Mouse (Mus musculus) kidney, adult 2 months (tissue): ENCODE measurements around the gene Carmil2. TPM values are rescaled to one million over a fixed set of nuclear protein-coding genes. Genes with fewer than 3 reads are reported as not detected.

Source experiments
- DNase-seq: peaks from one replicate; pipeline ENCODE4 v3.0.0; 2021
- H3K27ac ChIP-seq: fragments of 200-500 bp; 2 replicates; pipeline ENCODE4 v1.5.1; 2012; ENCODE audit warnings: low read depth, low read length, control low read depth, inconsistent platforms; ENCODE audit not compliant: insufficient read depth
- H3K27me3 ChIP-seq: fragments of 200-500 bp; replicated peaks from 2 replicates; pipeline ENCODE4 v1.6.1; 2012; ENCODE audit warnings: mild to moderate bottlenecking, moderate library complexity, low read length, inconsistent platforms; ENCODE audit not compliant: control insufficient read depth, insufficient read depth
- H3K36me3 ChIP-seq: fragments of 200-500 bp; 2 replicates; pipeline ENCODE4 v1.6.1; 2012; ENCODE audit warnings: mild to moderate bottlenecking, moderate library complexity, low read length, inconsistent platforms; ENCODE audit not compliant: control insufficient read depth, insufficient read depth
- H3K4me1 ChIP-seq: fragments of 200-500 bp; 2 replicates; pipeline ENCODE4 v1.6.1; 2011; ENCODE audit warnings: low read length; ENCODE audit not compliant: control insufficient read depth, insufficient read depth
- H3K4me3 ChIP-seq: fragments of 200-500 bp; 2 replicates; pipeline ENCODE4 v1.5.1; 2011; ENCODE audit warnings: mild to moderate bottlenecking, low read depth, low read length, control low read depth; ENCODE audit not compliant: insufficient read depth
- CTCF ChIP-seq: fragments of 200-500 bp; conservative IDR thresholded peaks from 2 replicates; pipeline ENCODE4 v1.5.1; 2011; ENCODE audit warnings: low read depth, mild to moderate bottlenecking, control low read depth, low read length, moderate library complexity, mixed read lengths; ENCODE audit not compliant: insufficient read depth, insufficient read length
- POLR2A ChIP-seq: fragments of 200-500 bp; IDR thresholded peaks from one replicate; pipeline ENCODE4 v1.6.1; 2011; ENCODE audit warnings: low read depth, low read length, control low read depth
- WGBS: fragments of 180-500 bp; shearing (Covaris S2); methylation state at CpG from one replicate; pipeline ENCODE4 v1.1.7; 2018; 5-methylcytosine and 5-hydroxymethylcytosine counted together
- polyA plus RNA-seq: library from polyadenylated mRNA; depleted of rRNA; stranded (reverse); fragments of >200 nt; gene quantifications from 2 replicates; pipeline ENCODE4 v1.2.3, GENCODE M21; 2012

The Carmil2 gene
- polyA plus RNA-seq, 1 experiment: 2.7 TPM

DNA sequence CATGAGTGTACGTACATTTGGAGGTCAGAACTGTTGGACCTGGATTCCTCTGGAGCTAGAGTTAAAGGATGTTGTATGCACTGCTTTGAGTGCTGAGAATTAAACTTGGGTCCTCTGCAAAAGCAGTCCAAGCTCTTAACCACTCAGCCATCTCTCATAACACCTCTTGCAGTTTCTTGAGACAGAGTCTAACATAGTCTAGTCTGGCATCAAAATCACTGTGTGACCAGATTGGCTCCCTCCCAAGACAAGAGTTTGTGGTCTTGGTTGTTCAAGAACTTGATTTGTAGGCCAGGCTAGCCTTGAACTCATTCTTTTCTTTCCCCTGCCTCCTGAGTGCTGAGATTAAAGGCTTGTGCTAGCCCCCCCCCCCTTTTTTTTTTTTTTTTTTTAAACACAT is 37.1 kb upstream of the Carmil2 start:
- Histone ChIP-seq H3K27me3 (no peaks in the 10 kb centered on the region), H3K27ac (no peak overlapping the region), H3K4me3 (no peak overlapping the region), H3K36me3 (no peaks in the 10 kb centered on the region; the same call in 1 of the 2 replicates), H3K4me1 (peaks cover 13% of the 10 kb centered on the region)
- 90% methylated on average over 1 of the region's 1 CpGs for WGBS
- TF ChIP-seq POLR2A (no peak), CTCF (no peak)
- no peak for DNase-seq

DNA sequence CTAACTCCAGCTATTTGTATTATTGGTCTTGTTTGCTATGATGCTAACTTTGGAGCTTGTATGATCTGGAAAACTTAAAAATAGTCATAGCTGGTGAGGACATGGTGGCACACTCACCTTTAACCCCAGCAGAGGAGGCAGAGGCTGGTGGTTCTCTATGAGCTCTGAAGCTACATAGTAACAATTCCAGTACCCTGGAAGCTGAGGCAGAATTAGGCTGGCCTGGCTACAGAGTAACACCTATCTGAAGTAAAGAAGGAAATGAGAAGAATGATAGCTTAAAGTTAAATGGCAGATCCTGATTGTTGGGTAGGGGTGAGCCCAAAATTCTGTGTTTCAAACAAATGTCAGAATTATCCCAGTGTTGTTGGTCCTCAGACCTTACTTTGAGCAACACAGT is 28.4 kb upstream of the Carmil2 start:
- DNase-seq: no peak
- Histone ChIP-seq H3K4me1 (no peaks in the 10 kb centered on the region), H3K4me3 (no peak overlapping the region), H3K27ac (no peak overlapping the region), H3K36me3 (no peaks in the 10 kb centered on the region), H3K27me3 (no peaks in the 10 kb centered on the region)
- TF ChIP-seq CTCF: no peak
- no peak for TF ChIP-seq POLR2A

- H3K27ac ChIP-seq: no peak overlapping the region
- TF ChIP-seq CTCF (peak; percentile 33; the same call in 1 of the 2 replicates), POLR2A (no peak)
- no peak overlapping the region for H3K4me3 ChIP-seq
- no peaks in the 10 kb centered on the region; the same call in 1 of the 2 replicates for H3K36me3 ChIP-seq
- H3K27me3 ChIP-seq: no peaks in the 10 kb centered on the region
- WGBS: 58% methylated on average over 3 of the region's 3 CpGs
- no peaks in the 10 kb centered on the region for H3K4me1 ChIP-seq
- peak; percentile 50 for DNase-seq
Measured at GRCm38 (mm10) chr8:105661167-105661566, 24.9 kb upstream of the Carmil2 start.

DNA sequence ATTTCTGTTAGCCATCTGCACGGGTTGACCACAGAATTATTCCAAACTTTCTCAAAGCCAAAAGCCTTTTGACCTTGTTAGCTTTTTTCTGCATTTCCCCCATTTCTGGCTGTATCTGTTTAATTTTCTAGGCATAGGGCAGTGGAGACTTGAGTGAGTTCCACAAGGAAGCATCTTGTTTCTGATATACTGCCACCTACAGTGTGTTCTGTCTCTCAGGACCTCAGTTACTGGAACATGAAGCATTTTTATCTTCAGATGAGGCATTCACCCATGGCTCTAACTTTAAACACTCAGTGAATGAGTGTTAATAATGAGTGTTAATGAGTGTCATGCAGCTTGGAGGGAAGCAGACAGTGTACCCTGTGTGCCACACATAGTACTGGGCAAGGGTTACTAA is 8.2 kb upstream of the Carmil2 start:
- no peak for DNase-seq
- TF ChIP-seq CTCF: no peak
- no peak for TF ChIP-seq POLR2A
- Histone ChIP-seq H3K36me3 (peaks cover 12% of the 10 kb centered on the region), H3K27ac (no peak overlapping the region), H3K4me3 (no peak overlapping the region), H3K4me1 (no peaks in the 10 kb centered on the region), H3K27me3 (no peaks in the 10 kb centered on the region)
- WGBS: 57% methylated on average over 1 of the region's 1 CpGs

DNA sequence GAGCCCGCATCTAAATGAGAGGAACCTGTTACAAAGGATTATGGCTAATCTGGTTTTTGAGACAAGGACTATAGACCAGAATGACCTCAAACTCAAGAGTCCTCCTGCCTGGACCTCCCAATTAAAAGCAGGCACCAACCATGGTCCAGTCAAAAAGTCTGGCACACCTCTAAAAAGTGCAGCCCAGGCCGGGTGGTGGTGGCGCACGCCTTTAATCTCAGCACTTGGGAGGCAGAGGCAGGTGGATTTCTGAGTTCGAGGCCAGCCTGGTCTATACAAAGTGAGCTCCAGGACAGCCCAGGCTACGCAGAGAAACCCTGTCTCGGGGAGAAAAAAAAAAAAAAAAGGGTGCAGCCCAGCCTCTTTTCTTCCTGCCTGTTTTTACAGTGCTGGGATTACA is 749 bp upstream of the Carmil2 start:
- 76% methylated on average over 7 of the region's 7 CpGs for WGBS

GRCm38 (mm10) chr8:105686551-105686950 is 477 bp downstream of the Carmil2 start:
- no peak overlapping the region for H3K27ac ChIP-seq
- no peak for TF ChIP-seq CTCF
- no peak for TF ChIP-seq POLR2A
- DNase-seq: no peak
- WGBS: 64% methylated on average over 6 of the region's 6 CpGs
- H3K4me3 ChIP-seq: no peak overlapping the region
- H3K4me1 ChIP-seq: no peaks in the 10 kb centered on the region
- no peaks in the 10 kb centered on the region for H3K36me3 ChIP-seq
- no peaks in the 10 kb centered on the region for H3K27me3 ChIP-seq

More for the DNA sequence above, 749 bp upstream of the Carmil2 start:
- H3K4me3 ChIP-seq: no peak overlapping the region
- no peak for TF ChIP-seq CTCF
- no peak for TF ChIP-seq POLR2A
- no peaks in the 10 kb centered on the region for H3K27me3 ChIP-seq
- DNase-seq: no peak
- H3K36me3 ChIP-seq: peaks cover 3% of the 10 kb centered on the region; the same call in 1 of the 2 replicates
- no peak overlapping the region for H3K27ac ChIP-seq
- no peaks in the 10 kb centered on the region for H3K4me1 ChIP-seq

DNA sequence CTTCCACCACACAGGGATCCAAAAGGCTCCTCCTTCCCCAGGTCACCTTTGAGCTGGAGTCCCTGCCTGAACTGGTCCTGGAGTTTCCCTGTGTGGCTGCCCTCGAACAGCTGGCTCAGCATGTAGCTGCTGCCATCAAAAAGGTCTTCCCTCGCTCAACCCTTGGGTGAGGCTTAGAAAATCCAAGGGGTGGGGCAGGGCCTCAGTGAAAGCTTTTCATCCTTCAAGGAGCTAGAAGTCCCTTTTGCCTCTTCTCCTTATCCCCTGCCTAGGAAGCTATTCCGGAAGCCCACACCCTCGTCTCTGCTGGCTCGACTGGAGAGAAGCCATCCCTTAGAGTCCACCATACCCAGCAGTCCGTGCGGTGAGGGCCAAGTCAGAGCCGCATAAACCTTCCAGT is 1.4 kb downstream of the Carmil2 start:
- no peak overlapping the region for H3K4me3 ChIP-seq
- 65% methylated on average over 8 of the region's 8 CpGs for WGBS
- TF ChIP-seq CTCF: no peak
- TF ChIP-seq POLR2A: no peak

More for the DNA sequence above, 1.4 kb downstream of the Carmil2 start:
- Histone ChIP-seq H3K36me3 (no peaks in the 10 kb centered on the region), H3K27me3 (no peaks in the 10 kb centered on the region), H3K4me1 (no peaks in the 10 kb centered on the region), H3K27ac (no peak overlapping the region)
- no peak for DNase-seq
